Mouse (Mus musculus) testis, adult 2 months (tissue): ENCODE results near the gene Oprl1. TPM values are rescaled to one million over a fixed set of nuclear protein-coding genes. Genes with fewer than 3 reads are reported as not detected.
A peak's percentile ranks its signal among the peaks of the same experiment; 100 is the strongest.

Source experiments
- H3K27ac ChIP-seq: fragments of 200-500 bp; 2 replicates; pipeline ENCODE4 v1.5.1; 2012; ENCODE audit warnings: low read depth, low read length; ENCODE audit not compliant: control insufficient read depth, insufficient read depth
- H3K27me3 ChIP-seq: fragments of 200-500 bp; 2 replicates; pipeline ENCODE4 v1.6.1; 2012; ENCODE audit warnings: mild to moderate bottlenecking, low read length, moderate library complexity; ENCODE audit not compliant: control insufficient read depth, insufficient read depth
- H3K36me3 ChIP-seq: fragments of 200-500 bp; 2 replicates; pipeline ENCODE4 v1.6.1; 2012; ENCODE audit warnings: mild to moderate bottlenecking, low read length; ENCODE audit not compliant: control insufficient read depth, insufficient read depth
- H3K4me1 ChIP-seq: fragments of 200-500 bp; 2 replicates; pipeline ENCODE4 v1.6.1; 2012; ENCODE audit warnings: low read length; ENCODE audit not compliant: control insufficient read depth, insufficient read depth
- H3K4me3 ChIP-seq: fragments of 200-500 bp; 2 replicates; pipeline ENCODE4 v1.5.1; 2012; ENCODE audit warnings: low read depth, mild to moderate bottlenecking, low read length, moderate library complexity, mixed read lengths; ENCODE audit not compliant: control insufficient read depth
- CTCF ChIP-seq: fragments of 200-500 bp; IDR thresholded peaks from 2 replicates; pipeline ENCODE4 v1.5.1; 2012; ENCODE audit warnings: low read depth, mild to moderate bottlenecking, inconsistent platforms, low read length, moderate library complexity; ENCODE audit not compliant: control insufficient read depth, insufficient read depth, insufficient replicate concordance
- POLR2A ChIP-seq: fragments of 200-500 bp; IDR thresholded peaks from 2 replicates; pipeline ENCODE4 v1.6.1; 2012; ENCODE audit warnings: low read depth, mild to moderate bottlenecking, inconsistent platforms, low read length, moderate library complexity; ENCODE audit not compliant: control insufficient read depth
- polyA plus RNA-seq: library from polyadenylated mRNA; depleted of rRNA; stranded (reverse); fragments of >200 nt; gene quantifications from 2 replicates; pipeline ENCODE4 v1.2.3, GENCODE M21; 2012

Gene Oprl1
- polyA plus RNA-seq, 1 experiment: 5.9 TPM

- Histone ChIP-seq H3K27me3 (no peaks in the 10 kb centered on the region), H3K4me1 (peaks cover 2% of the 10 kb centered on the region), H3K4me3 (no peak overlapping the region), H3K27ac (no peak overlapping the region), H3K36me3 (no peaks in the 10 kb centered on the region; the same call in 1 of the 2 replicates)
- no peak for TF ChIP-seq POLR2A
- TF ChIP-seq CTCF: no peak
Measured at GRCm38 (mm10) chr2:181683381-181683780, 31.4 kb upstream of the Oprl1 start.

GRCm38 (mm10) chr2:181684713-181685112 is 30.1 kb upstream of the Oprl1 start:
- H3K4me1 ChIP-seq: no peaks in the 10 kb centered on the region; the same call in 1 of the 2 replicates
- H3K36me3 ChIP-seq: no peaks in the 10 kb centered on the region; the same call in 1 of the 2 replicates
- H3K4me3 ChIP-seq: no peak overlapping the region
- no peaks in the 10 kb centered on the region for H3K27me3 ChIP-seq
- TF ChIP-seq CTCF (no peak), POLR2A (no peak)
- H3K27ac ChIP-seq: no peak overlapping the region

GRCm38 (mm10) chr2:181685686-181686085 is 29.1 kb upstream of the Oprl1 start:
- Histone ChIP-seq H3K4me3 (no peak overlapping the region), H3K27me3 (no peaks in the 10 kb centered on the region), H3K36me3 (no peaks in the 10 kb centered on the region; the same call in 1 of the 2 replicates), H3K4me1 (no peaks in the 10 kb centered on the region), H3K27ac (no peak overlapping the region)
- no peak for TF ChIP-seq POLR2A
- no peak for TF ChIP-seq CTCF

- Histone ChIP-seq H3K27me3 (no peaks in the 10 kb centered on the region), H3K36me3 (no peaks in the 10 kb centered on the region; the same call in 1 of the 2 replicates), H3K4me3 (no peak overlapping the region), H3K4me1 (no peaks in the 10 kb centered on the region), H3K27ac (no peak overlapping the region)
- TF ChIP-seq CTCF (no peak), POLR2A (no peak)
Measured at GRCm38 (mm10) chr2:181687586-181687985, 27.2 kb upstream of the Oprl1 start.

- Histone ChIP-seq H3K27ac (no peak overlapping the region), H3K4me1 (peaks cover 9% of the 10 kb centered on the region; the same call in 1 of the 2 replicates), H3K36me3 (no peaks in the 10 kb centered on the region; the same call in 1 of the 2 replicates), H3K27me3 (no peaks in the 10 kb centered on the region), H3K4me3 (no peak overlapping the region)
- TF ChIP-seq CTCF (no peak), POLR2A (no peak)
Measured at GRCm38 (mm10) chr2:181689466-181690160, 25.2 kb upstream of the Oprl1 start.

- Histone ChIP-seq H3K27ac (no peak overlapping the region), H3K4me1 (peaks cover 9% of the 10 kb centered on the region; the same call in 1 of the 2 replicates), H3K36me3 (no peaks in the 10 kb centered on the region; the same call in 1 of the 2 replicates), H3K4me3 (peak overlapping the region; percentile 66), H3K27me3 (no peaks in the 10 kb centered on the region)
- no peak for TF ChIP-seq POLR2A
- no peak for TF ChIP-seq CTCF
Measured at GRCm38 (mm10) chr2:181691083-181691482, 23.7 kb upstream of the Oprl1 start.

GRCm38 (mm10) chr2:181691571-181691970 is 23.2 kb upstream of the Oprl1 start:
- H3K4me1 ChIP-seq: peaks cover 9% of the 10 kb centered on the region; the same call in 1 of the 2 replicates
- H3K27me3 ChIP-seq: no peaks in the 10 kb centered on the region
- H3K27ac ChIP-seq: no peak overlapping the region
- peak overlapping the region; percentile 66 for H3K4me3 ChIP-seq
- no peaks in the 10 kb centered on the region; the same call in 1 of the 2 replicates for H3K36me3 ChIP-seq
- no peak for TF ChIP-seq POLR2A
- TF ChIP-seq CTCF: no peak

- H3K4me3 ChIP-seq: no peak overlapping the region
- peaks cover 15% of the 10 kb centered on the region for H3K4me1 ChIP-seq
- H3K27me3 ChIP-seq: no peaks in the 10 kb centered on the region
- TF ChIP-seq CTCF: no peak
- no peak for TF ChIP-seq POLR2A
- no peaks in the 10 kb centered on the region for H3K36me3 ChIP-seq
- no peak overlapping the region for H3K27ac ChIP-seq
Measured at GRCm38 (mm10) chr2:181692304-181692703, 22.5 kb upstream of the Oprl1 start.
